Mouse (Mus musculus) CH12.LX (cell line): Measurements from ENCODE around the gene Pcp4l1. TPM values are rescaled to one million over a fixed set of nuclear protein-coding genes. Genes with fewer than 3 reads are reported as not detected.

Experiments used
- DNase-seq: peaks from one replicate; pipeline ENCODE4 v3.0.0-alpha.2; 2013; ENCODE audit errors: extremely low read depth
- H3K27ac ChIP-seq: 2 replicates; pipeline ENCODE4 v1.5.1; 2012; ENCODE audit warnings: low read depth, mild to moderate bottlenecking, control low read depth, moderate library complexity; ENCODE audit not compliant: insufficient read depth
- H3K27me3 ChIP-seq: replicated peaks from 2 replicates; pipeline ENCODE3; 2012; ENCODE audit warnings: inconsistent platforms
- H3K36me3 ChIP-seq, 2 experiments: replicated peaks in 1 of 2; 2 replicates each; pipeline versions ENCODE3 to v1.6.1; 2012; ENCODE audit warnings: inconsistent platforms in 1 of 2, low read length in 1 of 2, mild to moderate bottlenecking in 1 of 2, mixed read lengths in 1 of 2, moderate library complexity in 1 of 2; ENCODE audit not compliant: control insufficient read depth in 1 of 2, insufficient read depth in 1 of 2
- H3K4me1 ChIP-seq, 2 experiments: 2 replicates each; pipeline ENCODE4 v1.6.1; 2012; ENCODE audit warnings: inconsistent platforms in 1 of 2, moderate library complexity in 1 of 2; ENCODE audit not compliant: insufficient read depth in 2 of 2, control insufficient read depth in 1 of 2
- H3K4me2 ChIP-seq: 2 replicates; pipeline ENCODE4 v1.6.1; 2012; ENCODE audit warnings: low read depth, mild to moderate bottlenecking, control low read depth; ENCODE audit not compliant: poor library complexity, insufficient read depth, severe bottlenecking
- H3K4me3 ChIP-seq, 3 experiments: fragments of 150-350 bp in 1 of 3; sonication (generic) in 1 of 3; replicated peaks in 1 of 3; 2 replicates each; pipeline versions ENCODE3 to v1.5.1; 2011 to 2012; ENCODE audit warnings: low read depth in 2 of 3, low read length in 2 of 3, mild to moderate bottlenecking in 2 of 3, moderate library complexity in 2 of 3, control low read depth in 1 of 3, improper control_type of control experiment in 1 of 3, inconsistent platforms in 1 of 3, mixed read lengths in 1 of 3; ENCODE audit not compliant: poor library complexity in 1 of 3
- H3K79me2 ChIP-seq: replicated peaks from 2 replicates; pipeline ENCODE4 v1.6.1; 2012; ENCODE audit warnings: mild to moderate bottlenecking, moderate library complexity; ENCODE audit not compliant: control insufficient read depth, poor library complexity, insufficient read depth, severe bottlenecking; ENCODE audit errors: extremely low read depth
- H3K9ac ChIP-seq: 2 replicates; pipeline ENCODE4 v1.6.1; 2012; ENCODE audit warnings: low read depth, mild to moderate bottlenecking, control low read depth, moderate library complexity; ENCODE audit not compliant: insufficient read depth
- H3K9me3 ChIP-seq: replicated peaks from 2 replicates; pipeline ENCODE3; 2012; ENCODE audit warnings: low read length, inconsistent platforms, mixed read lengths
- CHD1 ChIP-seq: IDR thresholded peaks from 2 replicates; pipeline ENCODE4 v1.6.1; 2012; ENCODE audit warnings: low read depth, low read length, improper control_type of control experiment, inconsistent platforms
- CTCF ChIP-seq, 2 experiments: IDR thresholded peaks in 1 of 2; conservative IDR thresholded peaks in 1 of 2; 2 replicates each; pipeline ENCODE4 v1.5.1; 2011 to 2012; ENCODE audit warnings: low read depth in 2 of 2, low read length in 2 of 2, improper control_type of control experiment in 1 of 2, inconsistent platforms in 1 of 2, mild to moderate bottlenecking in 1 of 2, moderate library complexity in 1 of 2
- ELF1 ChIP-seq: IDR thresholded peaks from 2 replicates; pipeline ENCODE4 v1.6.1; 2014; ENCODE audit warnings: low read depth, mild to moderate bottlenecking, inconsistent platforms, low read length, improper control_type of control experiment
- EP300 ChIP-seq: IDR thresholded peaks from 2 replicates; pipeline ENCODE4 v1.6.1; 2011; ENCODE audit warnings: low read length, improper control_type of control experiment
- ETS1 ChIP-seq: conservative IDR thresholded peaks from 2 replicates; pipeline ENCODE4 v1.6.1; 2012; ENCODE audit warnings: low read depth, mild to moderate bottlenecking, inconsistent platforms, low read length, improper control_type of control experiment, moderate library complexity
- GABPA ChIP-seq: IDR thresholded peaks from 2 replicates; pipeline ENCODE4 v1.6.1; 2012; ENCODE audit warnings: low read depth, low read length, improper control_type of control experiment, inconsistent platforms; ENCODE audit not compliant: insufficient replicate concordance
- HCFC1 ChIP-seq: IDR thresholded peaks from 2 replicates; pipeline ENCODE4 v1.6.1; 2012; ENCODE audit warnings: low read depth, mild to moderate bottlenecking, inconsistent platforms, low read length, improper control_type of control experiment
- IRF4 ChIP-seq: IDR thresholded peaks from 2 replicates; pipeline ENCODE4 v1.6.1; 2014; ENCODE audit warnings: low read depth, mild to moderate bottlenecking, inconsistent platforms, low read length, improper control_type of control experiment
- JUN ChIP-seq: IDR thresholded peaks from 2 replicates; pipeline ENCODE4 v1.6.1; 2011; ENCODE audit warnings: low read depth, mild to moderate bottlenecking, low read length, improper control_type of control experiment, moderate library complexity; ENCODE audit not compliant: insufficient read depth
- KAT2A ChIP-seq: IDR thresholded peaks from 2 replicates; pipeline ENCODE4 v1.6.1; 2012; ENCODE audit warnings: low read length, improper control_type of control experiment, inconsistent platforms; ENCODE audit not compliant: insufficient replicate concordance
- MAFK ChIP-seq: IDR thresholded peaks from 2 replicates; pipeline ENCODE4 v1.6.1; 2011; ENCODE audit warnings: low read length, improper control_type of control experiment; ENCODE audit not compliant: insufficient replicate concordance
- MAZ ChIP-seq: IDR thresholded peaks from 2 replicates; pipeline ENCODE4 v1.6.1; 2012; ENCODE audit warnings: low read depth, mild to moderate bottlenecking, inconsistent platforms, low read length, improper control_type of control experiment, moderate library complexity
- MYC ChIP-seq: IDR thresholded peaks from 2 replicates; pipeline ENCODE4 v1.6.1; 2011; ENCODE audit warnings: low read depth, mild to moderate bottlenecking, improper control_type of control experiment, low read length
- RAD21 ChIP-seq: IDR thresholded peaks from 2 replicates; pipeline ENCODE4 v1.6.1; 2011; ENCODE audit warnings: low read depth, mild to moderate bottlenecking, low read length, improper control_type of control experiment, moderate library complexity
- RCOR1 ChIP-seq: conservative IDR thresholded peaks from 2 replicates; pipeline ENCODE4 v1.6.1; 2012; ENCODE audit warnings: low read depth, mild to moderate bottlenecking, inconsistent platforms, low read length, improper control_type of control experiment
- SIN3A ChIP-seq: IDR thresholded peaks from 2 replicates; pipeline ENCODE4 v1.6.1; 2012; ENCODE audit warnings: low read length, improper control_type of control experiment, inconsistent platforms
- TBP ChIP-seq: conservative IDR thresholded peaks from 2 replicates; pipeline ENCODE4 v1.6.1; 2011; ENCODE audit warnings: low read depth, low read length, improper control_type of control experiment
- USF2 ChIP-seq: conservative IDR thresholded peaks from 2 replicates; pipeline ENCODE4 v1.6.1; 2011; ENCODE audit warnings: low read depth, low read length, improper control_type of control experiment
- ZKSCAN1 ChIP-seq: IDR thresholded peaks from 2 replicates; pipeline ENCODE4 v1.6.1; 2012; ENCODE audit warnings: low read depth, inconsistent platforms, low read length, improper control_type of control experiment, borderline replicate concordance
- ZNF384 ChIP-seq: IDR thresholded peaks from 2 replicates; pipeline ENCODE4 v1.6.1; 2012; ENCODE audit warnings: low read depth, low read length, improper control_type of control experiment, inconsistent platforms
- dilution Hi-C: fragments of 300-500 bp; cut with MboI; formaldehyde crosslinking; loops from 2 replicates; pipeline ENCODE4 v1.14.3; 2020; ENCODE audit warnings: low sequenced_read_pairs; ENCODE audit not compliant: extremely low pct_unique_long_range_greater_than_20kb, extremely low pct_ligation_motif_present
- in situ Hi-C: fragments of 300-500 bp; cut with MboI; formaldehyde crosslinking; loops from 3 replicates; pipeline ENCODE4 v1.14.3; 2019; ENCODE audit warnings: low sequenced_read_pairs, low pct_ligation_motif_present, low pct_unique_long_range_greater_than_20kb, mixed read lengths
- polyA plus RNA-seq: library from polyadenylated mRNA; unstranded; fragments of >175 nt; gene quantifications from 2 replicates; pipeline ENCODE4 v1.2.1, GENCODE M21; 2012; ENCODE audit warnings: low read depth; ENCODE audit not compliant: insufficient read length
- total RNA-seq, 2 experiments: library from RNA; depleted of rRNA; stranded (reverse); fragments of 300-350 nt in 1 of 2; fragments of >200 nt in 1 of 2; gene quantifications; 2 replicates each; pipeline ENCODE4 v1.2.3; 2012 to 2014

Gene Pcp4l1
- total and polyA plus RNA-seq, 3 experiments: not detected

DNA sequence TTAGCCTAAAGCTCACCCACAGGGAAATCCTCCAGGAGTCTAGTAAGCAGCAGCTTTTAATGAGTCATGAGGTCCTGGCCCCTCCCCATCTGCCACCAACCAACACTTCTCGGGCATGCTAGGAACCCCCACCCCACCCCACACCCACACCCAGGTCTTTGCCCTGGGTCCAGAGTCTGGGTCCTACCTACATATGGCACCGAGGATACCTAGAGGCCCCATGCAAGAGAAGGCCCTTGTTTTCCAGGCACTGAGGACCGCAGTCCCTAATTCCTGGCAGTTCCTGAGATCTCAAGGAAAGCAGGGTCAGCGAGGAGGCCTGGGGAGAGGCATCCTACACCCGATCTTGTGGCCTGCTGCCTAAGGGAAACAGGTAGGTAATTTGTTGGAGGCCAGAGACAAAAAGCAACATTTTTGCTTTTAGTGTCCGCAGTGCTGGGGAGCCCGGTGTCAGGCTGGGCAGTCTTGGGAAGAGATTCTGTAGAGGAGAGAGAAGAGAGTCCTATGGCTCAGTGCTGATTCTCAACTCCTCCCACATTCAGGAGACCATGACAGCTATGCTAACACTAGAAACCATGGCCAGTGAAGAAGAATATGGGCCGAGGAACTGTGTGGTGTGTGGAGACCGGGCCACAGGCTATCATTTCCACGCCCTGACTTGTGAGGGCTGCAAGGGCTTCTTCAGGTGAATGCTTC, 17.9 kb upstream of the Pcp4l1 start, which contains the start of gene Nr1i3:
TSS of gene Nr1i3 (plus strand) at position 170 of the 696 bp plus-strand sequence.
- dilution Hi-C loops: no loop called here
- no peak within 1 kb of the TSS for H3K9ac ChIP-seq
- no peak for TF ChIP-seq KAT2A
- no peak for TF ChIP-seq SIN3A
- TF ChIP-seq HCFC1: no peak
- TF ChIP-seq MAZ: no peak
- no peak for TF ChIP-seq ELF1
- no peak for TF ChIP-seq ZNF384
- no peak for TF ChIP-seq JUN
- TF ChIP-seq USF2: no peak
- TF ChIP-seq RAD21: no peak
- TF ChIP-seq ZKSCAN1: no peak
- no peak for TF ChIP-seq IRF4
- TF ChIP-seq CHD1: no peak
- TF ChIP-seq EP300: no peak
- H3K36me3 ChIP-seq: peaks cover 4 to 16% of the 10 kb centered on the region in 2 experiments
- H3K79me2 ChIP-seq: no peaks in the 10 kb centered on the region
- H3K27me3 ChIP-seq: peaks cover 19% of the 10 kb centered on the region
- H3K9me3 ChIP-seq: no peaks in the 10 kb centered on the region
- no peak within 1 kb of the TSS for H3K27ac ChIP-seq
- H3K4me1 ChIP-seq: peaks cover 2 to 10% of the 10 kb centered on the region in 2 experiments; a peak in 2 of 4 replicates
- DNase-seq: no peak
- in situ Hi-C loops: loop anchor here (5.0 kb wide), 1 partner anchor 37 kb away; no protein-coding TSS in a partner anchor
- H3K4me2 ChIP-seq: no peak within 1 kb of the TSS
- no peak within 1 kb of the TSS for H3K4me3 ChIP-seq

GRCm38 (mm10) chr1:171212854-171213253, 16.8 kb upstream of the Pcp4l1 start:
- TF ChIP-seq ZKSCAN1 (no peak), MAFK (no peak), RCOR1 (no peak), CTCF (conservative IDR thresholded peaks at IDR 0.05 in 1 of 2, IDR thresholded peaks at IDR 0.05 in 1 of 2; ENCODE audit: low read depth in 2 of 2, low read length in 2 of 2) (no peak), TBP (no peak), IRF4 (no peak), ZNF384 (no peak), KAT2A (no peak), ETS1 (no peak), GABPA (no peak), EP300 (no peak), MYC (no peak)
- in situ Hi-C loops (loop anchor here (5.0 kb wide), 1 partner anchor 36 kb away; no protein-coding TSS in a partner anchor), dilution Hi-C loops (no loop called here)
- peaks cover 0 to 5% of the 10 kb centered on the region in 2 experiments for H3K36me3 ChIP-seq
- peaks cover 19% of the 10 kb centered on the region for H3K27me3 ChIP-seq
- DNase-seq: no peak
- H3K79me2 ChIP-seq: no peaks in the 10 kb centered on the region
- no peak overlapping the region for H3K27ac ChIP-seq
- H3K4me3 ChIP-seq: no peak overlapping the region
- H3K4me1 ChIP-seq: peaks cover 2 to 10% of the 10 kb centered on the region in 2 experiments; a peak in 2 of 4 replicates
- H3K4me2 ChIP-seq: no peak overlapping the region
- H3K9ac ChIP-seq: no peak overlapping the region
- H3K9me3 ChIP-seq: peaks cover 5% of the 10 kb centered on the region
